Mouse (Mus musculus): ENCODE measurements around the gene Fmnl3. TPM values are rescaled to one million over a fixed set of nuclear protein-coding genes. Genes with fewer than 3 reads are reported as not detected.

The Fmnl3 gene
- total and polyA plus RNA-seq, 3 experiments, result 24.2 to 49.3 (median 28.6) TPM

DNA sequence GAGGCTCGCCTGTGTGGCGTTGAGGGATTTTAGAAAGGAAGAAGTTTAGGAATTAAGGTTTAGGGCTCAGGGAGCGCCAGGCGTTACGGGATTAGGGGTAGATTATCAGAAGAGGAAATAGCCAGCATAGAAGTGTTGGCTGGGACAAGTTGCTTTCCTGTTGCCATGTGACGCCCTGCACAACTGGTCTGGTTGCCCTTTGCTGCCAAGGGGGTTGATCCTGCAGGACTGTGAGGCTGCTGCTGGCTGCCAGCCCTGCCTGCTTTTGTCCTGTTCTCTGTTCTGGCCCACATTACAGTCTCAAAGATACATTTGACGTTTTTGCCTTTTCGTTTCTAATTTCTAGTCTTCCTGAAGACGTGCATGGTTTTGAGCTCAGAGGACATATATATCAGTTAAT is 34.9 kb upstream of the Fmnl3 start:
- Histone ChIP-seq H3K9me3 (replicated peaks; ENCODE audit: low read length) (no peaks in the 10 kb centered on the region), H3K36me3 (replicated peaks in 1 of 2; ENCODE audit: control insufficient read depth in 1 of 2, insufficient read depth in 1 of 2, low read length in 1 of 2) (peaks cover 73 to 98% of the 10 kb centered on the region in 2 experiments), H3K4me2 (ENCODE audit: insufficient read depth, low read depth, poor library complexity, severe bottlenecking) (no peak overlapping the region), H3K9ac (ENCODE audit: insufficient read depth, low read depth) (no peak overlapping the region), H3K27me3 (replicated peaks) (no peaks in the 10 kb centered on the region), H3K27ac (ENCODE audit: insufficient read depth, low read depth) (no peak overlapping the region), H3K79me2 (replicated peaks; ENCODE audit: control insufficient read depth, extremely low read depth, insufficient read depth, poor library complexity, severe bottlenecking) (peaks cover 41% of the 10 kb centered on the region), H3K4me1 (ENCODE audit: control insufficient read depth in 1 of 2, insufficient read depth in 2 of 2) (peaks cover 0 to 17% of the 10 kb centered on the region in 2 experiments; a peak in 2 of 4 replicates), H3K4me3 (replicated peaks in 1 of 3; ENCODE audit: low read depth in 2 of 3, low read length in 2 of 3, poor library complexity in 1 of 3) (no peak overlapping the region)
- in situ Hi-C loops (cut with MboI; ENCODE audit: low pct_ligation_motif_present, low pct_unique_long_range_greater_than_20kb, low sequenced_read_pairs), result no loop called here
- TF ChIP-seq BHLHE40 (IDR thresholded peaks at IDR 0.05; ENCODE audit: low read depth, low read length) (no peak), TBP (conservative IDR thresholded peaks at IDR 0.05; ENCODE audit: low read depth, low read length) (no peak), ZC3H11A (IDR thresholded peaks at IDR 0.05; ENCODE audit: low read depth, low read length) (no peak), MYC (IDR thresholded peaks at IDR 0.05; ENCODE audit: low read depth, low read length) (no peak), CHD1 (IDR thresholded peaks at IDR 0.05; ENCODE audit: low read depth, low read length) (no peak), CTCF (conservative IDR thresholded peaks at IDR 0.05 in 1 of 2, IDR thresholded peaks at IDR 0.05 in 1 of 2; ENCODE audit: low read depth in 2 of 2, low read length in 2 of 2) (no peak), RCOR1 (conservative IDR thresholded peaks at IDR 0.05; ENCODE audit: low read depth, low read length) (no peak), USF1 (IDR thresholded peaks at IDR 0.05; ENCODE audit: low read depth, low read length) (no peak), USF2 (conservative IDR thresholded peaks at IDR 0.05; ENCODE audit: low read depth, low read length) (no peak)
- dilution Hi-C loops (cut with MboI; ENCODE audit: extremely low pct_ligation_motif_present, extremely low pct_unique_long_range_greater_than_20kb, low sequenced_read_pairs), result no loop called here
- no peak for DNase-seq (ENCODE audit: extremely low read depth)

DNA sequence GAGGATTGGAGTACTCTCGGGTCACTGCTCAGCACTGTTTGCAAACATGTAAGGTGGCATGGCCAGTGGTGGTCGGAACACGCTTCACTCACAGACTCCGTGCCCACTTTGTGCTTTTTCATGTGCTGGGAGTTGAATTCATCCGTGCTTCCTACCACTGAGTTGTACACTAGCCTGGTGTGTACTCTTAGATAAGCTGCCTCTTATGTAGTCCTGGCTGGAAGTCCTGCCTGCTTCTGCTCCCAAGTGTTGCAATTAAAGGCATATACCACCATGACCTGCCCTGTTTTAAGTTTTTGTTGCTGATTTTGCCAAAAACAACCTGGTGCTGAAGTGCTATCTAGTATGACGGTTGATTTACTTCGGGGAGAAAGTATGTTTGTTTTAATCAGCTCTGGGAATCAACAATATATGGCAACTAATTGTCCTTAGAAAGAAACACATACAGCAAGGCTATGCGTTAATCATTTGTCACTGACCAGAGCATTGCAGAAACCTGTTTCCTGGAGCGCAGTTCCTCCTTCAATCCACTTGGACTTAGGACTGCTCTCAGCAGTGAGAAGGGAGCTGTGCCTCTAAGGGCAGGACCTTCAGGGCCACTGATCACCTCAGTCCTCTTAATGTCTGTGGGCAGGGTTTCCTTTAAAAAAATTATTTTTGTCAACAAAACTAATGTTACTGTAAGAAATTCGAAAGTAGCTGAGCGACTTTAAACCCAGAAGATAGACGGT is 33.0 kb upstream of the Fmnl3 start:
- Histone ChIP-seq H3K9me3 (replicated peaks; ENCODE audit: low read length) (no peaks in the 10 kb centered on the region), H3K79me2 (replicated peaks; ENCODE audit: control insufficient read depth, extremely low read depth, insufficient read depth, poor library complexity, severe bottlenecking) (peaks cover 59% of the 10 kb centered on the region), H3K9ac (ENCODE audit: insufficient read depth, low read depth) (no peak overlapping the region), H3K27ac (ENCODE audit: insufficient read depth, low read depth) (no peak overlapping the region), H3K36me3 (replicated peaks in 1 of 2; ENCODE audit: control insufficient read depth in 1 of 2, insufficient read depth in 1 of 2, low read length in 1 of 2) (peaks cover 61 to 96% of the 10 kb centered on the region in 2 experiments), H3K27me3 (replicated peaks) (no peaks in the 10 kb centered on the region), H3K4me1 (ENCODE audit: control insufficient read depth in 1 of 2, insufficient read depth in 2 of 2) (peaks cover 8 to 34% of the 10 kb centered on the region in 2 experiments), H3K4me2 (ENCODE audit: insufficient read depth, low read depth, poor library complexity, severe bottlenecking) (no peak overlapping the region), H3K4me3 (replicated peaks in 1 of 3; ENCODE audit: low read depth in 2 of 3, low read length in 2 of 3, poor library complexity in 1 of 3) (no peak overlapping the region)
- TF ChIP-seq USF2 (conservative IDR thresholded peaks at IDR 0.05; ENCODE audit: low read depth, low read length) (no peak), POLR2AphosphoS2 (IDR thresholded peaks at IDR 0.05; ENCODE audit: low read depth, low read length) (no peak), ZMIZ1 (IDR thresholded peaks at IDR 0.05; ENCODE audit: low read depth, low read length) (no peak), POLR2A (IDR thresholded peaks at IDR 0.05; ENCODE audit: low read depth, low read length) (no peak), ETS1 (conservative IDR thresholded peaks at IDR 0.05; ENCODE audit: low read depth, low read length) (no peak), CTCF (conservative IDR thresholded peaks at IDR 0.05 in 1 of 2, IDR thresholded peaks at IDR 0.05 in 1 of 2; ENCODE audit: low read depth in 2 of 2, low read length in 2 of 2) (no peak), USF1 (IDR thresholded peaks at IDR 0.05; ENCODE audit: low read depth, low read length) (no peak), RAD21 (IDR thresholded peaks at IDR 0.05; ENCODE audit: low read depth, low read length) (no peak), MAX (IDR thresholded peaks at IDR 0.05; ENCODE audit: low read length) (no peak), CHD2 (IDR thresholded peaks at IDR 0.05; ENCODE audit: low read length) (no peak), TCF12 (IDR thresholded peaks at IDR 0.05; ENCODE audit: low read depth, low read length) (no peak), MXI1 (IDR thresholded peaks at IDR 0.05; ENCODE audit: low read depth, low read length) (no peak), MYC (IDR thresholded peaks at IDR 0.05; ENCODE audit: low read depth, low read length) (no peak), NRF1 (IDR thresholded peaks at IDR 0.05; ENCODE audit: low read depth, low read length) (no peak)
- no peak for DNase-seq (ENCODE audit: extremely low read depth)
- dilution Hi-C loops (cut with MboI; ENCODE audit: extremely low pct_ligation_motif_present, extremely low pct_unique_long_range_greater_than_20kb, low sequenced_read_pairs) (no loop called here), in situ Hi-C loops (cut with MboI; ENCODE audit: low pct_ligation_motif_present, low pct_unique_long_range_greater_than_20kb, low sequenced_read_pairs) (no loop called here)
